Mouse (Mus musculus): ENCODE results near the gene Lekr1. TPM values are rescaled to one million over a fixed set of nuclear protein-coding genes. Genes with fewer than 3 reads are reported as not detected.
A peak's percentile ranks its signal among the peaks of the same experiment; 100 is the strongest.

The Lekr1 gene
- total RNA-seq, 2 experiments from 2014 or later = 2.5 to 2.8 TPM

DNA sequence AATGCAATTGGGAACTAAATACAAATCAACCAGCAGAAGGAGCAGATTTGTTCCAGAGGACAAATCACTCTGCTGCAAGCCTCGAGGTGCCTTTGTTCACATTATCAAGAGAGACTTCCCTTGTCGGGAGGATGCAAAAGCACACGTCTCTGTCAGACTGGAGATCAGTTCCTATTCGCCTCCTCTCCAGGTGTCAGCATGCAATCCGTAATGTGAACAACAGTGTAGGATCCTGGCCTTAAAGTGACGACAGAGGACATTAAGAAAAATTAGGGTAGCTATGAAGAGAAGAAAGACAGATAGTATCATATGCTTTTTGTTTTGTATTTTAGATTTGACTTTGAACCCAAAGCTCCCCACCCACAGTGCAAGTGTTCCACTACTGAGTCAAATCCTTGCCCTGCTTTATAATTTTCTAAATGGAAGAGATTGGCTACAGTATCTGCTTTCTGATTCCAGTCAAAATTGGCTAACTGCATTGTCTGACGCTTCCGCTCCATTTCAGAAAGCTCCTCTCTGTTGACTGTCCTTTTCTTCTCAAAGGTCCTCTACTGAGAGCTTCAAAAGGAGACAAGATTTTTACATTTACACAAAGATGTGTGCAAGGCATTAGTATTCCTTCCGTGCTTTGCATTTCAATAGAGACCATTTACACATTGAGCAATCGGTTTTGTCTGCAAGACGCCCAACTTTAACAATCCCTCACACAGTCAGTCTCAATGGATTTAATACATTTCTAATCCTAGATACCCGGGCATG lies 8.9 kb upstream of the Lekr1 start:
- no peak for DNase-seq

DNA sequence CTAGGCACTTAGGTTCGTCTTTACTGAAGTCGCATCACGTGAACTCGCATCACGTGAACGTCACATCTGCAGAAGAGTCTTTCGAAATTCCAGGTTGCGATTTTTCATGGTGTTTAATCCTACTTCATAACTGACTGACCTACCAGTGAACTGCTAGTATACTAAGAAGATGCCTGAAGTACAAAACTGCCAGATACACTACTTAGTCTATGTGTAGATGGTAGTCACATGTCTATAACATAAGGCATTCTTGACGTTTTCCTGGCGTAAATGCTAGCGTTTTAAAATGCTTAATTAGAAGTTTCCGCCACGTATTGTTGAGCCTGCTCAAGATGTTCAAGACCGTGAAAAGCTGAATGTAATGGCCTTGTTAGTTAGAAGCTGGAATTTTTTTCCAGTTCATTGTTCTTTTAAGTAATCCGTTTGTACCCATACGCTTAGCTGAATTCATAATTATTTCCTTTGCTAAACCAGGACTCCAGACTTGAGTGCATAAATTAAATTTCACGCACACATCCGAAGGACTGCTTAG lies 7.9 kb upstream of the Lekr1 start:
- no peak for DNase-seq

DNA sequence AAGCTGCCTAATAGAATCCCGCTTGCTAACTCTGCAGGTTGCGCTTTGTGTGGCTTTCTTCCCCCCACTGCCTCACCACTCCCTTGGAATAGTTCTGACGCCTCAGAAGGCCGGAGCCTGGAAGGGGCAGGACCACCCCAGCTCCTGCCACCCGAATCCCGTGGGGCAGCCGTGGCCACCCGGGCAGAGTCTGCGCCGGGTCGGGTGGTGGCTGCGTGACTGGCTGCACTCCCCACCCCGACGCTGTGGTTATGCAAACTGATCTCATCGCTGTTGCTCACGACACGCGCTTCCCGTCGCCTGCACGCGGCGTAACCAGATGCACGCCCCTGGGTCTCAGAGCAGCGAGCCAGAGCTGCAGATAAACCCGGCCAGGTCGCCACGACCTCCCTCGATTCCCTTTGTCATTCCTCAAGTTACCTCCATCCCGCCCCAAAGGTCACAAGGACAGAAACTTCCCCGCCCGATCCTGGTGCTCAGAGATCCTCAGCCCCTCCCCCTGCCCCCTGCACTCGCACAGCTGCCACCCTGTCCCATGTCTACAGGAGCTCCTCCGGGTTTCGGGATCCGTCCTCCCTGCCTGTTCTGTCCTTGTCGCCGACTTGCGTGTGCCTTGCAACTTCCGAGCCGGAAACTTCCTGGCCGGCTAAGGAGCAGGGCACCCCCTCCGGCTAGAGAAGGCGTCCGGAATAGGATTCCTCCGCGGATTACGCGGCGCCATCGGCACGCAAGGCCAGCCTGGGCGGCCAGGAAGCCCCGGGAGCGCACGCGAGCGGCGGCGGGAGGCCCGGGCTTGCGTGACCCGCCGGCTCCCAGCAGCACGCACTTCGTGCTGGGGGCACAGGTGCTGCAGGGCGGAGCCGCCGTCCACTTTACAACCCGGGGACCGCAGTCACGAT lies 7.1 kb upstream of the Lekr1 start:
- DNase-seq = peak; percentile 79 to 84

DNA sequence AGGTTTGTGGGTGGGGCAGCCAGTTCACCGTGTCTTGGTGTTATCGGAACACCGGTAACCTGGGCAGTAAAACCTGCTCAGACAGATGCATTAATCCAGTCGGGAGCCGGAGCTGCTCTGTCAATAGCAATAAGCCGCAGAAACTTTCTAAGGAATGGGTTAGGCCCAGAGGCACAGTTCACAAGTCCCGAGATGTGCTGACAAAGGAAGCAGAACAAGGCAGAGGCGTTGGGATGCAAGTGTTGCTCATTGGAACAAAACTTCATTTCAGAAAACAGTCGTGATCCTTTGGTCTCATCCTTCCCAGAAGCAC lies 6.5 kb upstream of the Lekr1 start:
- no peak for DNase-seq

DNA sequence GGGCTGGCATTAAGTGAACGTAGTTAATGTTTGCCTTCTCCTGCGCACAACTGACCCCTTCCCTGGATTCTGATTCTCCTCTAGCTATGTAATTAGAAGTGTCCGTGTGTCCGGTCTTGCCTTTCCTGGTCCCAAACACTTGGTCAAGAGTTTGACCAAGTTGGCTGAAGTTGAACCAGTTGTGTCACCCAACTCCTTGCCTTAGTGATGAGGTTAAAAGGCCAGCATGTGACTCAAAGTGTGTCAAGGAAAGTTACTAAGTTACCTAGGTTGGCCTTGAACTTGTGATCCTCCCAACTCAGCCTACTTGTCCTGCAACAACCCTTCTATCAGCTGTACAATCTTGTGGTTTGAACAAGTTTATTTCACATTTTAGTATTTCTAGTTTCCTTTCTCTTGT lies 5.7 kb upstream of the Lekr1 start:
- no peak for DNase-seq

DNA sequence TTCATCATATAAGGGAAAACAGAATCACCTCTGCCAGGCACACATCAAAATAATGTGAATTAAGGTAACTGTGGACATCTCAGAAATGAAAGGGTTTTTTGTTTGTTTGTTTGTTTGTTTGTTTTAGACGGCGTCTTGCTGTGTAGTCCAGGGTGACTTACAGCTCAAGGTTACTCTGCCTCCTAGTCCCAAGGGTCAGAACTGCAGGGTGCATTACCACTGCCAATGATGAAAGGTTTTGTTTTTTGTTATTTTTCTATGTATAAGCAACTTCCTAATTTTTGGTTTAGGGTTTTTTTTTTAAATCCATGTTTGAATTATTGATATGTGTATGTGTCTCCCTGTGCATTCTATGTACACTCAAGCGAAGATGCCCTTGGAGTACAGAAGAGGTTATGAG lies 4.3 kb upstream of the Lekr1 start:
- DNase-seq = no peak

DNA sequence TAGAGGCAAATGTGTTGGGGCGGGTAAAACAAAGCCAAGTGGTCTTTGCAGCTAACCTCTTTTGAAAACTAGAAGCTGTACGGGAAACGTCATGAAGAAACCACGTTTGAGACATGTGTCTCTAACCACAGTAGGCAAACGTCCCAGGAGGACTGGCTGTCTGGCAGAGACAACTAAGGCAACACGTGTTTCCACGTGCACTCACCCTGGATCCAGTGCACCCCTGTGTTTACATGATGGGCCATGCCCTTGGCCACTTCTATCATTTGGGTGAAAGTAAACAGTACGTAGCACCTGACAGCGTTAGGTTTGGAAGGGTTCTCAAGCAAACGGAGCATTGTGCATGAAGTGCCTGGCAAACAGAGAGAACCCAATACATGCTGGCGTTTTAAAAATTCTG lies 2.9 kb upstream of the Lekr1 start:
- DNase-seq = peak in 1 of 2 experiments; percentile 37

DNA sequence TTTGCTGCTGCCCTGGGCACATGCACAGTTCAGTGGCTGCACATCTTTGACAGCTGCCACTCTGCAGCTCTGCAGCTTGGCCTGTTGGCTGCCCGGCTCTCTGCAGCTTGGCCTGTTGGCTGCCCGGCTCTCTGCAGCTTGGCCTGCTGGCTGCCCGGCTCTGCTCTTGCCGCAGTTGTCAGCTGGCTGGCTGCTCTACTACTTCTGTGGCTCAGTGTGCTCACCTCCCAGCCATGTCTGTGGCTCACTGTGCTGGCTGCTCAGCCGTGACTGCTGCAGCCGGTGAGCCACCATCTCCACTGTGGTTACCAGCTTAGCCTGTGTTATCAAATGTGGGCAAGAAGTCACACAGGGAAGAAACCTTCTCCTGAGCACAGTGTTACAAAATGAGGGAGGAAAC lies 4.2 kb downstream of the Lekr1 start:
- DNase-seq = no peak

DNA sequence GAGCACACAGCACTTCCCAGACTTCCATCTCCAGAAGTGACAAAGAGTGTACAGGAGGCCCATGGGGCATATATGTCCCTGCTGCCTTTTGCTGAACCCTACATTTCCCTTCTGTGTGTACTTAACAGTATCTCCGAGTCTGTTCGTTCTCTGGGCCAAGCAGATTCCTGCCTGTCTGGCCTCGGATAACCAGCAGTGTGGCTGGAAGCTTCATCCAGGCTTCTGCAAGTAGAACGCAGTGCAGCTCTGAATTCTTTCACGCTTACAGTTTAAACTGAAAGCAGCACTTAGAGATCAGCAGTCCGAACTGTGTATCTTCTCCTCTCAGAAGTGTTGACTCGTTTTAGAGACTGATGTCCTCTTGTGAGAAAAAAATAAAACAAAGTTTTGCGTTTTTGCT lies 7.7 kb downstream of the Lekr1 start:
- peak in 1 of 2 experiments; percentile 13 for DNase-seq

DNA sequence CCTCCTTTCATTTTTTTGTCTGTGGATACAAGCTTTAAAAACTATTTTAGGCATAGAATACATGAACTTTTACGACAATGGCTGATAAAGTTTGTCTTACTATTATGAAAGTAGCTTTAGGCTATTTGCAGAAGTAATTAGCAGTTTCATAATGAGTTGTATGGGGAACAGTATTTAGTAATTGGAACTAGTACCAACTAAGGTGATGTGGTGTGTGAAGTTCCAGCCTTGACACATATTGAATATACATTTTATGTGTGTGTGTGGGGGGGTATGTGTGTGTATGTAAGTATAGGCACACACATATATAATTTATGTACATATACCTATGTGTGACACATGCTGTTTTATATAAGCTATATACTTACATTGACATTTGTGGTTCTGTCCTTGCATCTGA lies 14.6 kb downstream of the Lekr1 start:
- DNase-seq = no peak

DNA sequence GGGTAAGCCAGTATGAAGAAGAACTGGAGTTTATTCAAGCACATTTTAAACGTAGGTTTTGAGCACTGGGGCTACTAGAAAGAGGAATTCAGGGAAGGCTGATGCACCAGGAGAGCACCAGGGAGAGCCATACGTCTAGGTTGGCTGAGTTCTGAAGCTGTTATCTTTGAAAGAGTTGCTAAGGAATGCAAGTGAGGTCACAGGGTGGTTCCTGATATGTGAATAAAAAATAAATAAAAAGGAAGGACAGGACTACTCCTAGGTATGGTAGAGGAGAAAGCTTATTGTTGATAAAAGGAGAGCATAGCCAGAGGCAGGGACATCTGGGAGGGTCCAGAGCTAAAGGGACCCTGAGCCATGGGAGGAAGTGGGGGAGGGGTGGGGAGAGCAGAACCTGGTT lies 23.7 kb downstream of the Lekr1 start:
- no peak for DNase-seq

DNA sequence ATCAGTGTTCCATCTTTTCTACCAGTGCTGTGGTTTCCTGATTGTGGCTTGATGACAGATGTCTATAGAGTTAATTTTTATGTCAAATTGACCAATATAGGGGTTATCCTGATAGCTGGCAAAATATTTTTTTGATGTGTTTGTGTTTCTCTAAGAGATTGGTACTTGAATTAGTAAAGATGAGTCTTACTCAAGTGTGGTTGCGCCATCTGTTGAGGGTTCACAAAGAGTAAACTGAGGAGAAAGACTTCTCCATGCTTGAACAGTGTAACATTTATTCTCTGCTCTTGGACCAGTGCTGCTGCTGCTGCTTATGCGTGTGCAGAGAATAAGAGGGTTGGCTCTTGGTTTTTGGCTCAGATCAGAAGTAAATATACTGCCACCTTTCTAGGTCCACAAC lies 24.8 kb downstream of the Lekr1 start:
- DNase-seq = no peak

DNA sequence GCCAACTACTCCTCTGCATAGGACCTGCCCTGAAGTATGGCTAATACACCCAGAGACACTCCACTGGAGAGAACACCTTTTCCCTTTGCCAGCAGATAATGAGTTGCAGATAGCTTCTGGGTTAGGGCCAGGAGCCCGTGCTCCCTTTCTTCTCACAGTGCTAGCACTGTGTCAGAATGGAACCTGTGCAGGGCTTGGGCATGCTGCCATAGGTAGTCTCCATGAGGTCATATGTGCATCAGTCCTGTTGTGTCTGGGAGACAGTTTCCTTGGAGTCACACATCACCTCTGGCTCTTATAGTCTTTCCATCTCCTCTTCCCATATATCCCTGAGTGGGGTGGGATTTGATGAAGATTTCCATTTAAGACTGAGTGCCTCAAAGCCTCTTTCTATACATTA lies 33.7 kb downstream of the Lekr1 start:
- DNase-seq = no peak

DNA sequence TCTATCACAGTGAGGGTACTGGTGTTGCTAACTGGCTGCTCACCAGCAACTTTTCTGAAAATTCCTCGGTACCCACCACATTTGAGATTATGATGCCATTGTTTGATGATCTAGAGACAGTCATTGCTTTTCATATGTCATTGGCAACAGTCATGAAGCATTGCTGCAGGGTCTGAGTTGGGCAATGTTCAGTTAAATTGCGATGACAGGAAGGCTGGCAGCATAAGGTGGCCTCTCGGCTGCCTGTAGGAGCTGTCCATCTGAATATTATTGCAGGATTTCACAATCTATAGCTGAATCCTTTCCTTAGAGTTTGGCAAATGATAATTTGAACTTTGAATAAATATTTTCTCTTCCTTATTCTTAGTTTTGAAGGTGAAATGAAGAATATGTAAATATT lies 48.3 kb downstream of the Lekr1 start:
- DNase-seq = no peak

DNA sequence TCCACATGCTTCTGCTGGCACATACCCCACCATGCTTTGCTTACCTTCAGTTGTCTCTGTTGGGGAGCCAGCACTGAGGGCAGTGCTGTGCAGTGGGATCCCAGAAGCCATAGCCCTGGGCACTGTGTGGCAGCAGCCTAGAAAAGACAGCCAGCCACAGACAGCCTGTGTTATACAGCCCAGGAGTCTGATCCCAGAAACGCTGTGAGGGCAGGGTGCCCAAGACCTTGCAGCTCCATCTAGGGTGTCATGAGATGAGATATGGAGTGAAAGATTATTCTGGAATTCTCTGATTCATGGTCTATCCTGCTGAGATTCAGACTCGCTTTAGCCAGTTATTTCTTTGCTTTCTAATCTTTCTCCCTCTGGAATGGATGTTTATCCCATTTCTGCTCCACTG lies 51.4 kb downstream of the Lekr1 start:
- peak; percentile 57 to 66 for DNase-seq

DNA sequence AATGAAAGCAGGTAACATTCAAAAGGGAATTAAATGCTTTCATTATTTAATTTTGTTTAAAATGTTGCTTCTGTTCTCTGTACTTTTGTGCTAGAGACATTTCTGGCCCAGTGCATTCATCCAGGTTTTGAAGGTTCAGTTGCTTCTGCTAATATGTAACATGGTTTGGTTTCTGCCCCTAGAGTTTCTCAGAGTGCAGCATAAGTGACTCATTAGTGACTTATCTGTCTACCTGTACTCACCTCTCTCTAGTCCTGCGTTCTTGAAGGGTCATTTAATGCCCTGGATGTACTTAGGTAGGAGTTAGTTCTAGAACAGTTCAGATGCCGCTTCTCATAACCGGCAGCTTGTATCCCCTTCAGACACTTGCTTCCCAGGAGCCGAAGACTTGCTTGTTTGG lies 56.9 kb downstream of the Lekr1 start:
- no peak for DNase-seq

DNA sequence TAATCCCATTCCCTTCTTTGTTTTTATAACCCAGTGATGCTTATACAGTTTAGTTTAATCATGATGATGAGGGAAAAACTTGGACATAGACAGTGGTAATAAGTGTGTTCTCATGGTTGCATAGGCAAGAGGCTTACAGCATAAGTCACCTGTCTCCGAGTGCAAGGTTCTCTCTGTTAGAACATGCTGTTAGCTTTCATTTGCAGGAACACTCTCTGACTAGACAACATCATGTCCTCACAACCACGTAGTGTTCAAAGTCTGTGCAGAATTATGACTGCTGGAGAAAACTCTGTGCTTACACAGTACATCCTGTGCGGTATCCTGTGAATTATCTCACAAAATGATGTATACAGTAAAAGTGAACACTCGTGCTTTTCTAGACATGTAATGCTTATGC lies 57.6 kb downstream of the Lekr1 start:
- DNase-seq = no peak

DNA sequence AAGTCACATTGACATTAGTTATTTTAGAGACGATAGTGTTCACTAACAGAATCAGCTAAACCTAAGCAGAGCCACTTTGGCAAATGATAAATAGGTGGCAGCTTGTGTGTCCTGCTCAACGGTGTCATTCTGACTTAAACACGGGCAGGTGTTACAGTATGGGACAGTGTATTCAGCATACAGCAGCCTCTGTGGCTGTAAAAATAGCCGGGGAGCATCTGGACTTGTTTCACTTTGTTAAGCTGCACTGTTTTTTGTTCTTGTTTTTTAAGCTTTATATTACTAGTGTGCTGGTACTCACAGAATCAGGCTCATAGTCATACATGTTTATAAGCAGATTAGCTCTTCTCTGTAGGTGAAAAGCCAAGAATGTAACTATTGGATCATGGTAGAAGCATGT lies 71.8 kb downstream of the Lekr1 start:
- DNase-seq = no peak

DNA sequence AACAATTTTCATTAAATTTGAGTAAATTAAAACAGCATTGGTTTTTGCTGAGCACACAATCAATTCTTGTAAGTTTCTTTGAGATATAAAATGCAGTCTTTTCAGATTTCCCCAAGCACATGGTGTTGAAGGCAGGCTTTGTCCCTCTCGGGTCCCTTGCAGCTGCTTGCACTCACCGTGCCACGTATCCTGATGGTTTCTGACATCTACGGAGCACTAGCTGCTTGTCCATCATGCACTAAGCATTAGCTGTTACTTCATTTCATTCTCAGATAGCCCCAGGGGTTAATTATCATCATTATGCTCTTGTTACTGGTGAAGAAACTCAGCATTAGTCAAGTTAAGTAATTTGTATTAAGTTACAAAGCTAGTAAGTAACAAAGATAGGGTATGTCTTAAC lies 78.9 kb downstream of the Lekr1 start:
- no peak for DNase-seq

DNA sequence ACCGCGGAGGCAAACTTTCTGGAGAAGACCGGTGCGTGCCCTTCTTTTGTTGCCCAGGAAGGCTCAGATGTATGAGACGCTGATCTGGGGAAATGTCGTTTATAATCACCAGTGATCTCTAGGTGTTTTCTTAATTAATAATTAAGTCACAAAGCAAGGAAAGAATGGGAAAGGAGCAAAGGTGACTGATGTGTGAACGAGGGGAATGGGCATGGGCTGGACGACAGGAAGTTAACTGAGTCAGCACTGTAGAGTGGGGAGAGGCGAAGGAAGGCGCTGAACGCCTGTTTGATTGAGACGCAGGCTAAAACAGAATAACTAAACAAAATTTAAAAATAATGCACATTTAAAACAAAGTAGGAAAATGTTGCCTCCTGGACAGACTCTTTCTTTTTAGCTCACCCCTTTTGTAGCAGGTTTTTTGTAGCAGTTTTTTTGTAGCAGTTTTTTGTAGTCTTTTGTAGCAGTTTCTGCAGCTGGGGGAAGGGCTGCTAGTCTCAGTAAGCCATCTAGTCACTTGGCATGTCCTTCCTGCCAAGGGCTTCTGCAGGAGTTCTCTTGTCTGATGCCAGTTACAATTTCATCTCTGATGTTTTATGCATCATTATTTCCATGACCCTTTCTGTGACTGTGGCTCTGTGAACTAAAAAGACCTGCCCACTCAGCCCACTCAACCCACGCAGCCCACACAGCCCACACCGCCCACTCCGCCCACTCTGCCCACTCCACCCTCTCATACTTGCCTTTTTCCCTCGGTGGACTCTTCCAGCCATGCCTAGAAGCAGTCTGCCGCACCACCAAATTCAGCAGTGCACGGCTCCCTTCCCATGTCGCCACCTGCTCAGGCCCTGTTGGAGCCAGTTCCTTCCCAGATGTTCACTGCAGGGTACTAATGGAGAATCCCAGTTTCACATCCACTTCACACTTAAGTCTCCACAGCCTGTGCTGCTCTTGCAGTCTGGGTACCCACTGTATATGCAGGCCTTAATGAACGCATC lies 98.8 kb downstream of the Lekr1 start:
- DNase-seq = no peak

DNA sequence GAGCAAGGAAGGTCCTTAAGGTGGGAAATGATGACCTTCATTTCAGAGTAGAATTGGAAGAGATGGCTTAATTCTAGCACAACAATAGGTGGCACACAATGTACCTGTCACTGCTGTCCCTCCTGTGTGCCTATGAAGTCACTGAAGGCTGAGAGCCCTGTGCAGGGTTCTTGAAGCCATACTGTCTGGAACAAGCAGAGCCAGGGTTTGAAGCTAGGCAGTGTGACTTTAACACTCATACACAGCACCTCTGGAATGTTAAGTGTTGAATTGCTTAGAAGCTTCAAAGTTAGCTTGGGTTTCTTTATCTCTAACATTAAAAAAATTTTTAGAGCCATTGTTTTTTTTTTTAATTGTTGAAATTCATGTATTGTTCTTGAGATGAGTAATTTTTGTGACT lies 100.4 kb downstream of the Lekr1 start:
- DNase-seq = no peak

DNA sequence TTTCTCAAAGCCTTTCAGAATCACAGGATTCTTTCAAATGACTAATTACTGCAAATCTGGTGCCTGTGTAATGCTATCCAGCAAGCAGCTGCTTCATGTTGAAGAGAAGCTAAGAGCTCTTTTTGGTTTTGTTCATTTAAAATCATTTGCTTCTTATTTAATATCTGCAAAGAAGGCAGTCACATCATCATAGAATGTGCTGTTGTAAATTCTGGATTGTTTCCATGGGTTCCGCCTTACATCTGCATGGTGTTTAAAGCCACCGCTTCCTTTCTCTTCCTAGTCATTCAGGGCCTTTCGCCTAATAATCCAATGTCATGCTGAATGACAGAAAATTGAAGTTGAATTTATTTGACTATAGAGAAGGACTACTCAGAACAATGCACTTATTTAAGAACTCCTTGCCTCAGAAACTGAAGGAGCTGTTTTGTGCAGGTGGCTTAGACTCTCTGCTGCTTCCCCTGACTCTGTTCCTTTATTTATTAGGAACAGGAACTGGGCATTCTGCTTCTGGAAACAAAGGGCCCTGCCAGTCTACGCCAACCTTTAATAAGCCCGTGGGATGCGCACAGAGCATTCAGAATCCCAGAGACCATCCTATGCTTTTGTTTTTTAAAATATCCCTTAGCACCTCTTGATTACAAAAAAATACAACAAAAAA lies 101.3 kb downstream of the Lekr1 start:
- no peak for DNase-seq
